Mouse (Mus musculus) T-cell, adult 66 days (primary cell): ENCODE data around the gene Pop5. TPM values are rescaled to one million over a fixed set of nuclear protein-coding genes. Genes with fewer than 3 reads are reported as not detected.

Experiments used
- total RNA-seq, 2 experiments: library from RNA; stranded (reverse); gene quantifications; 3 replicates in 1 of 2; 4 replicates in 1 of 2; pipeline ENCODE4 v1.2.4; 2023

Gene Pop5
- total RNA-seq, result 10 to 100 TPM; 75.4 to 98.4 TPM

DNA sequence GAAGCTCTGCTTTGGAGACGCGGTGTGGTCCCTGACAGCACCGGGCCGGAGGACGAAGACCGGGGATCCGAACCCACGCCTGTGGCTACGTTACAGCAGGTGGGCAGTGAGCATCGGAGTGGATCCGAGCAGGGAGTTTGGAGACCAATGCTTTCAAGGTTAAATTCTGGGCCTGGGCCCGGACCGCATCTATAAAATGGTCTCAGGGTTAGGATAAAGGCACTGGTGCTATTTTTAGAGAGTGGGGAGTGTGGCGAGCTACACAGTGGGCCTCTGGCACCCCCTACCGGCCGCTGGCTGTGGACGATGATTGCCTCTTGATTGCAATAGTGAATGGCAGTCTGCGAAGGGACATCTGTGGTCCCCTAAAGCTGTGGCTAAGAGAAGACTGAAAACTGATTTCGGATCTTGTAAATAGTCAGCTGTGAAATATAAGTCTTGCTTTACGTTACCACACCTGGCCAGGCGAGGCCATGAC lies at the start of gene Pop5:
Gene Pop5, plus strand, starts transcription at position 51 of the 478 bp plus-strand sequence.

GRCm38 (mm10) chr5:115193669-115194625 lies 41.7 kb upstream of the Pop5 start, which contains the start of gene Cabp1:
Cabp1 (minus strand) TSS chr5:115194381.

DNA sequence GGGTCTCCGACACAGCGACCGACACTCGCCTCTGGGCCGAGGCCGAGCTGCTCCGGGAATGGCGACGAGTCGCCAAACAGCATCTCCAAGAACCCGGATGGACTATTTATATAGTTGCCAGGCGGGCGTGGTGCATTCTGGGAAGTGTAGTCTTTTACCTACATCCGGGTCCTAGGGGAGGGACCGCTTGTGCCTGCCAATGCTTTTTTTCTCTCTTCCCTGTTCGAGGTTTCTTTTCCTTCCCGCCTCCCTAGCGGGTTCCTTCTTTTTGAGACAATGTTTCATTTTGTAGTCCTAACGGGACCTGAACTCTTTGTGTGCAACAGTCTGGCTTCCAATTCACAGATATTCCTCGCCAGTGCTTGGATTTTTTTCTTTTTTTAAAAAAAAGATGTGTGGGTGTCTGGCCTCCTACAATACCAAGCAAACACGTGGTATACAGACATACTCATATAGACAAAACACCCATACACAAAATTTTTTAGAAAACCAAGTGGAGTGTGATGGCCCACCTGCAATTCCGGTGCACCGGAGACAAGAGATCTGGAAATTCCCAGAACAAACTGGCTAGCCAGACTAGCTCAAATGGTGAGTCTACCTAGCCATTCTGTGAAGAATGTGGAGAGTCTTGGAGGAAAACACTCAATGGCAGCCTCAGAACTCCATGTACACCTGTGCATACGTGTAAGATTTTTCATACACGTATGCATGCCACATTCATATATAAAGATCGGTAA lies 37.3 kb downstream of the Pop5 start, which contains the start of gene Rnf10:
Gene Rnf10, minus strand, starts transcription at position 87 of the 737 bp plus-strand sequence.

GRCm38 (mm10) chr5:115279226-115280049 lies 43.8 kb downstream of the Pop5 start, which contains the start of gene Coq5:
Coq5 (plus strand) TSS chr5:115279666.

Other genes with a start within 250 kb of the Pop5 start
- gene Sppl3, start 224.7 kb upstream of the Pop5 start, total RNA-seq, result 10 to 100 TPM; 65.3 to 67.6 TPM
- gene Gm10401, start 137.5 kb upstream of the Pop5 start, total RNA-seq, result not detected
- 10 to 100 TPM; 28.8 to 33.1 TPM for gene Acads, start 116.5 kb upstream of the Pop5 start, total RNA-seq
- gene Unc119b, start 100.9 kb upstream of the Pop5 start, total RNA-seq, result 10 to 100 TPM; 29.4 to 36.9 TPM
- 10 to 100 TPM; 80.2 to 90.7 TPM for gene Mlec, start 77.7 kb upstream of the Pop5 start, total RNA-seq
- 1 to 10 TPM in 1 of 2 experiments, not detected in 1; 1.0 TPM for gene Cabp1, start 41.5 kb upstream of the Pop5 start, total RNA-seq
- 100 to 1,000 TPM; 151 to 153 TPM for gene Rnf10, start 37.1 kb downstream of the Pop5 start, total RNA-seq
- gene Coq5, start 43.8 kb downstream of the Pop5 start, total RNA-seq, result 10 to 100 TPM; 23.3 to 27.3 TPM
- gene Dynll1, start 65.2 kb downstream of the Pop5 start, total RNA-seq, result 100 to 1,000 TPM; 250 to 284 TPM
- 10 to 100 TPM; 39.9 to 45.1 TPM for gene Srsf9, start 91.3 kb downstream of the Pop5 start, total RNA-seq
- 1 to 10 TPM; 4.7 to 8.2 TPM for gene Gatc, start 105.3 kb downstream of the Pop5 start, total RNA-seq
- gene Triap1, start 105.4 kb downstream of the Pop5 start, total RNA-seq, result 10 to 100 TPM; 18.7 to 20.7 TPM
- gene Cox6a1, start 113.1 kb downstream of the Pop5 start, total RNA-seq, result 100 to 1,000 TPM; 225 to 226 TPM
- not detected for gene Msi1, start 193.8 kb downstream of the Pop5 start, total RNA-seq
- not detected for gene Pla2g1b, start 230.4 kb downstream of the Pop5 start, total RNA-seq
- gene Sirt4, start 248.9 kb downstream of the Pop5 start, total RNA-seq, result 10 to 100 TPM; 10.4 to 11.3 TPM